ENCODE assay signal across 14 mouse cellular contexts in genomic region chr2:32256273-32256672, GRCm38 (mm10).
"Had no signal": no experiment of that assay in that cellular context is flagged by ENCODE, and none has a peak within 500 bp of the region (broad histone marks: within the 10 kb centered on the region; RNA-seq: fewer than 3 reads in every experiment).

No protein-coding gene starts in this region.

- H3K9ac ChIP-seq: limb, embryonic 13.5 days; liver, embryonic 13.5 days had no signal

- H3K4me2 ChIP-seq: limb, embryonic 13.5 days; liver, embryonic 13.5 days; midbrain, embryonic 11.5 days had no signal

- H3K4me3 ChIP-seq: layer of hippocampus, adult 2 months; limb, embryonic 10.5 days; limb, embryonic 13.5 days; liver, embryonic 13.5 days had no signal

- DNase-seq: kidney, adult 18-20 months; kidney, adult 9 months; kidney, postnatal 14 days; layer of hippocampus, adult 9-11 months; liver, embryonic 13.5 days; lung, adult 2 months; lung, postnatal 14 days; lung, postnatal 4 days; midbrain, embryonic 14.5 days; thymus, postnatal 25 days had no signal

- H3K9me3 ChIP-seq: limb, embryonic 10.5 days; limb, embryonic 13.5 days; liver, embryonic 13.5 days had no signal

- H3K27ac ChIP-seq: layer of hippocampus, adult 2 months; limb, embryonic 10.5 days; limb, embryonic 13.5 days; liver, embryonic 13.5 days had no signal

- H3K27me3 ChIP-seq: limb, embryonic 13.5 days; liver, embryonic 13.5 days had no signal
